In the genomic region with DNA sequence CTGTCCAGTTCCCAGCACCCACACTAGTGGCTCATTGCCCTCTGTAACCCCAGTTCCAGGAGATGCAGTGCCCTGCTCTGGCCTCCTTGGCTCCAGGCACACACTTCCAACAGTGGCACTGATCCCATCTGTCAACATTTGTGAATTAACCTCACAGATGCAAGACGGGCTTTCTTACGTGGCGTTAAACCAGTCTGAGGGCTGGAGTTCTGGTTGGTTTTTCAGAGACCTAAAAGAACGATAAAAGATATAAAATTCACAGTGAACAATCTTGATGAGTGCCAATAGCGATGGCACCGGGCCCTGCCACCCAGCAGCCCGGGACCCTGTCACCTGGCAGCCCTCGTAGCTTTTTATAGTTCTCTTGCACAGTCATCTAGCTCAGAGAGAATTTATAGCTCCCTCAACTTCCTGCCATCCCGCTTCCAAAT, we compare ENCODE assay signal across 17 mouse cellular contexts. TPM values are rescaled to one million over a fixed set of nuclear protein-coding genes. Genes with fewer than 3 reads are reported as not detected.
DNase-seq lines count a peak whose midpoint lies in the region; ATAC-seq and TF ChIP-seq lines count a peak whose summit lies in the region.
"Had no signal": no experiment of that assay in that cellular context is flagged by ENCODE, and none has a peak within 500 bp of the region (broad histone marks: within the 10 kb centered on the region; RNA-seq: fewer than 3 reads in every experiment).

No protein-coding gene starts in this region.

- H3K27me3 ChIP-seq in heart, postnatal 0 days (ENCODE audit: control insufficient read depth, insufficient read depth, low read length) = no peaks in the 10 kb centered on the region
- H3K27me3 ChIP-seq in neural tube, embryonic 15.5 days (replicated peaks) = no peaks in the 10 kb centered on the region
- H3K27me3 ChIP-seq: stomach, embryonic 15.5 days had no signal

- H3K4me1 ChIP-seq in heart, postnatal 0 days (ENCODE audit: control insufficient read depth, insufficient read depth) = 0 out of 2 replicates have a peak, but pooled peaks cover 6% of the 10 kb centered on the region
- 0 out of 2 replicates have a peak, but pooled peaks cover 4% of the 10 kb centered on the region for H3K4me1 ChIP-seq in neural tube, embryonic 15.5 days
- H3K4me1 ChIP-seq: stomach, embryonic 15.5 days had no signal

- ATAC-seq in heart, postnatal 0 days (ENCODE audit: insufficient read depth, low read depth) = peak; percentile 63; the same call in 1 of the 2 replicates
- no peak for ATAC-seq in neural tube, embryonic 15.5 days (ENCODE audit: low FRiP score)
- ATAC-seq: CD4-positive, CD25-positive, alpha-beta regulatory T cell, adult 4 months had no signal

- no peaks in the 10 kb centered on the region; the same call in 1 of the 2 replicates for H3K9me3 ChIP-seq in heart, postnatal 0 days (replicated peaks; ENCODE audit: control insufficient read depth, low read length)
- no peaks in the 10 kb centered on the region for H3K9me3 ChIP-seq in neural tube, embryonic 15.5 days (replicated peaks)
- H3K9me3 ChIP-seq: stomach, embryonic 15.5 days had no signal

- peak overlapping the region; percentile 18 for H3K4me2 ChIP-seq in heart, postnatal 0 days (ENCODE audit: low read depth, low read length)
- no peak overlapping the region for H3K4me2 ChIP-seq in neural tube, embryonic 15.5 days
- H3K4me2 ChIP-seq: midbrain, embryonic 11.5 days; stomach, embryonic 15.5 days had no signal

- no peak overlapping the region for H3K4me3 ChIP-seq in heart, postnatal 0 days (ENCODE audit: low read depth, low read length)
- no peak overlapping the region for H3K4me3 ChIP-seq in neural tube, embryonic 15.5 days (replicated peaks)
- H3K4me3 ChIP-seq: stomach, embryonic 15.5 days had no signal

- TF ChIP-seq CTCF in heart, postnatal 0 days (IDR thresholded peaks at IDR 0.05; ENCODE audit: low read depth) = no peak

- WGBS in heart, postnatal 0 days = 34% methylated on average over 9 of the region's 9 CpGs
- WGBS in neural tube, embryonic 15.5 days = 57% methylated on average over 9 of the region's 9 CpGs

- peak overlapping the region; percentile 57 for H3K27ac ChIP-seq in heart, postnatal 0 days (ENCODE audit: low read depth)
- H3K27ac ChIP-seq in neural tube, embryonic 15.5 days (replicated peaks) = no peak overlapping the region
- H3K27ac ChIP-seq: liver, embryonic 14.5 days; stomach, embryonic 15.5 days had no signal

- no peaks in the 10 kb centered on the region for H3K36me3 ChIP-seq in heart, postnatal 0 days (replicated peaks; ENCODE audit: control insufficient read depth, insufficient read depth, low read length)
- no peaks in the 10 kb centered on the region for H3K36me3 ChIP-seq in neural tube, embryonic 15.5 days
- H3K36me3 ChIP-seq: stomach, embryonic 15.5 days had no signal

- peak; percentile 95 for DNase-seq in heart, adult 11 months
- no peak for DNase-seq in heart, postnatal 25 days (ENCODE audit: low spot score)
- DNase-seq in cerebellum, adult 8-10 months = peak; percentile 12
- peak; percentile 16 to 32 for DNase-seq in cerebellum, postnatal 36 days
- peak; percentile 27 for DNase-seq in heart, postnatal 0 days (ENCODE audit: low spot score)
- no peak for DNase-seq in retina, postnatal 1 day
- DNase-seq: kidney, adult 2 months; kidney, postnatal 36 days; left cerebral cortex, postnatal 4 days; thymus, postnatal 25 days had no signal

- no peak overlapping the region for H3K9ac ChIP-seq in heart, postnatal 0 days (replicated peaks; ENCODE audit: low read depth, low read length)
- no peak overlapping the region for H3K9ac ChIP-seq in neural tube, embryonic 15.5 days (replicated peaks)
- H3K9ac ChIP-seq: liver, embryonic 14.5 days; stomach, embryonic 15.5 days had no signal

- no peak for TF ChIP-seq EP300 in heart, postnatal 0 days (IDR thresholded peaks at IDR 0.05; ENCODE audit: low read depth)

- intact Hi-C loops in heart, postnatal 25 days (cut with DNase I) = no loop called here

RNA-seq across cellular contexts. Expression of a gene that starts 11.5 kb away (rescaled TPM):
- total RNA-seq in heart, postnatal 25 days (2021) = not detected
- not detected in 2 replicates for total RNA-seq in heart, postnatal 0 days (2014; rRNA removed; ENCODE audit: low replicate concordance)
- polyA plus RNA-seq in heart, postnatal 0 days (2015; fragmentation: Nextera tagmentation; extraction: Ambion mirVana) = not detected in 2 replicates
- polyA plus RNA-seq in neural tube, embryonic 15.5 days (2015; fragmentation: Nextera tagmentation; extraction: Ambion mirVana) = not detected in 2 replicates
- total RNA-seq: layer of hippocampus, postnatal 25 days; left cerebral cortex, postnatal 4 days had no signal
- polyA plus RNA-seq: CD4-positive, CD25-positive, alpha-beta regulatory T cell, adult 4 months; hindbrain, embryonic 11.5 days; kidney, adult 2 months; liver, embryonic 14.5 days; midbrain, embryonic 11.5 days; stomach, embryonic 15.5 days had no signal

RNA-seq across cellular contexts. Expression of a gene that starts 17.9 kb away (rescaled TPM):
- total RNA-seq in heart, postnatal 25 days (2021) = not detected
- not detected in 2 replicates for total RNA-seq in heart, postnatal 0 days (2014; rRNA removed; ENCODE audit: low replicate concordance)
- not detected in 2 replicates for polyA plus RNA-seq in heart, postnatal 0 days (2015; fragmentation: Nextera tagmentation; extraction: Ambion mirVana)
- polyA plus RNA-seq in neural tube, embryonic 15.5 days (2015; fragmentation: Nextera tagmentation; extraction: Ambion mirVana) = not detected in 2 replicates
- total RNA-seq: layer of hippocampus, postnatal 25 days; left cerebral cortex, postnatal 4 days had no signal
- polyA plus RNA-seq: CD4-positive, CD25-positive, alpha-beta regulatory T cell, adult 4 months; hindbrain, embryonic 11.5 days; kidney, adult 2 months; liver, embryonic 14.5 days; midbrain, embryonic 11.5 days; stomach, embryonic 15.5 days had no signal

RNA-seq across cellular contexts. Expression of a gene that starts 48.7 kb away (rescaled TPM):
- 10 to 100 TPM; 64.4 to 68.1 TPM for total RNA-seq in heart, postnatal 25 days (2021)
- total RNA-seq in heart, postnatal 0 days (2014; rRNA removed; ENCODE audit: low replicate concordance) = 60.1 and 79.0 TPM in 2 replicates
- polyA plus RNA-seq in heart, postnatal 0 days (2015; fragmentation: Nextera tagmentation; extraction: Ambion mirVana) = 48.4 and 51.3 TPM in 2 replicates
- 17.6 and 27.4 TPM in 2 replicates for polyA plus RNA-seq in neural tube, embryonic 15.5 days (2015; fragmentation: Nextera tagmentation; extraction: Ambion mirVana)

Comparison
In these comparisons a context has a peak if more than half of its experiments do, and no peak if none do; other contexts are left out.
1. DNase-seq: peak in heart, adult 11 months (single experiment), cerebellum, adult 8-10 months (single experiment), cerebellum, postnatal 36 days (2 of 2) and heart, postnatal 0 days (single experiment); none in heart, postnatal 25 days (single experiment) and retina, postnatal 1 day (single experiment).